Mouse (Mus musculus) 416B (cell line): ENCODE results near the gene Chn2.

Experiments
- DNase-seq: peaks from one replicate; pipeline ENCODE4 v3.0.0; 2011; ENCODE audit warnings: low read depth

Gene Chn2

GRCm38 (mm10) chr6:54039357-54039804, at the start of gene Chn2:
Gene Chn2, plus strand, starts transcription at chr6:54039554.
- DNase-seq = no peak

- no peak for DNase-seq
These were observed 47.0 kb upstream of the Chn2 start for GRCm38 (mm10) chr6:53992386-53992785.

GRCm38 (mm10) chr6:53995519-53995918, 43.8 kb upstream of the Chn2 start:
- peak; percentile 38 for DNase-seq

- DNase-seq = peak; percentile 35
These were observed 43.0 kb upstream of the Chn2 start for GRCm38 (mm10) chr6:53996226-53996955.

GRCm38 (mm10) chr6:54005302-54005701, 34.1 kb upstream of the Chn2 start:
- no peak for DNase-seq

GRCm38 (mm10) chr6:54008448-54009120, 30.8 kb upstream of the Chn2 start:
- no peak for DNase-seq

GRCm38 (mm10) chr6:54009293-54009692, 30.1 kb upstream of the Chn2 start:
- no peak for DNase-seq

- DNase-seq = no peak
These were observed 29.0 kb upstream of the Chn2 start for GRCm38 (mm10) chr6:54010362-54010761.

- no peak for DNase-seq
These were observed 27.2 kb upstream of the Chn2 start for GRCm38 (mm10) chr6:54012163-54012562.

GRCm38 (mm10) chr6:54018038-54018437, 21.3 kb upstream of the Chn2 start:
- no peak for DNase-seq

- no peak for DNase-seq
These were observed 20.5 kb upstream of the Chn2 start for GRCm38 (mm10) chr6:54018861-54019260.

GRCm38 (mm10) chr6:54021123-54021789, 18.1 kb upstream of the Chn2 start:
- no peak for DNase-seq

GRCm38 (mm10) chr6:54023846-54024245, 15.5 kb upstream of the Chn2 start:
- no peak for DNase-seq

GRCm38 (mm10) chr6:54028706-54029105, 10.6 kb upstream of the Chn2 start:
- no peak for DNase-seq

- peak; percentile 17 for DNase-seq
These were observed 9.0 kb upstream of the Chn2 start for GRCm38 (mm10) chr6:54030351-54030750.

- no peak for DNase-seq
These were observed 8.6 kb upstream of the Chn2 start for GRCm38 (mm10) chr6:54030776-54031175.

GRCm38 (mm10) chr6:54034471-54034870, 4.9 kb upstream of the Chn2 start:
- peak; percentile 43 for DNase-seq

GRCm38 (mm10) chr6:54035548-54035947, 3.8 kb upstream of the Chn2 start:
- no peak for DNase-seq

- DNase-seq = no peak
These were observed 488 bp upstream of the Chn2 start for GRCm38 (mm10) chr6:54038866-54039265.

GRCm38 (mm10) chr6:54039805-54040447, 572 bp downstream of the Chn2 start:
- no peak for DNase-seq

GRCm38 (mm10) chr6:54040448-54040844, 1.1 kb downstream of the Chn2 start:
- no peak for DNase-seq

- DNase-seq = no peak
These were observed 2.2 kb downstream of the Chn2 start for GRCm38 (mm10) chr6:54041386-54042043.
